Comparison of ENCODE assay signal across 8 mouse cellular contexts in the genomic region with DNA sequence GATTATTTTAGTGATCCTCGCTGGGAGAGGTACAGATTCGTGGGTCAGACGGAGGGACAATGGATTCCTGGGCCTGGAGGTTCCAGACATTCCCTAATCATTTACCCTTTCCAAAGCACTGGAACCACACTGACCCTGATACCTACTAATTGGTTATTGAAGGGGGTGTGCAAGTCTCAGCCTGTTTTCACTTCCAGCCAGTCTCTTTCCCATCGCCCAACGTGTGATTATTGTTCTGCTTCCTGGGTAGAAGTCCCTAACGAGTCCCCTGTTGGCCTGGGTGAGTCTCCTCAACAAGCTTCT. TPM values are rescaled to one million over a fixed set of nuclear protein-coding genes. Genes with fewer than 3 reads are reported as not detected.
DNase-seq lines count a peak whose midpoint lies in the region; ATAC-seq and TF ChIP-seq lines count a peak whose summit lies in the region.

No protein-coding gene starts in this region.

- peak overlapping the region; percentile 61 for H3K4me3 ChIP-seq in lung, embryonic 14.5 days (ENCODE audit: low read depth, low read length)
- peak overlapping the region; percentile 62 for H3K4me3 ChIP-seq in limb, embryonic 13.5 days
- H3K4me3 ChIP-seq in neural tube, embryonic 15.5 days (replicated peaks): peak overlapping the region; percentile 50

- no peak for TF ChIP-seq CTCF in lung, embryonic 14.5 days (IDR thresholded peaks at IDR 0.05; ENCODE audit: low read depth)

- H3K36me3 ChIP-seq in lung, embryonic 14.5 days (ENCODE audit: insufficient read depth): peaks cover 31% of the 10 kb centered on the region
- H3K36me3 ChIP-seq in limb, embryonic 13.5 days: peaks cover 25% of the 10 kb centered on the region
- no peaks in the 10 kb centered on the region for H3K36me3 ChIP-seq in neural tube, embryonic 15.5 days

- DNase-seq in lung, embryonic 14.5 days: no peak
- DNase-seq in lung, postnatal 25 days (ENCODE audit: low spot score): no peak
- no peak for DNase-seq in cerebellum, postnatal 36 days
- no peak for DNase-seq in ovary, adult 18-20 months (ENCODE audit: low spot score)
- no peak for DNase-seq in gastrocnemius, postnatal 36 days

- intact Hi-C loops in gastrocnemius, postnatal 36 days (cut with DNase I): no loop called here

- H3K27ac ChIP-seq in lung, embryonic 14.5 days (ENCODE audit: low read depth): no peak overlapping the region
- no peak overlapping the region for H3K27ac ChIP-seq in limb, embryonic 13.5 days
- no peak overlapping the region for H3K27ac ChIP-seq in neural tube, embryonic 15.5 days (replicated peaks)

- 0% methylated on average over 6 of the region's 6 CpGs for WGBS in lung, embryonic 14.5 days
- WGBS in limb, embryonic 13.5 days: 0% methylated on average over 6 of the region's 6 CpGs
- WGBS in neural tube, embryonic 15.5 days: 0% methylated on average over 6 of the region's 6 CpGs

- peak overlapping the region; percentile 63 for H3K9ac ChIP-seq in lung, embryonic 14.5 days
- peak overlapping the region; percentile 72 for H3K9ac ChIP-seq in limb, embryonic 13.5 days
- peak overlapping the region; percentile 43 for H3K9ac ChIP-seq in neural tube, embryonic 15.5 days (replicated peaks)

- H3K4me1 ChIP-seq in lung, embryonic 14.5 days (ENCODE audit: insufficient read depth): peaks cover 9% of the 10 kb centered on the region
- H3K4me1 ChIP-seq in limb, embryonic 13.5 days: peaks cover 32% of the 10 kb centered on the region
- peaks cover 27% of the 10 kb centered on the region for H3K4me1 ChIP-seq in neural tube, embryonic 15.5 days

- peak overlapping the region; percentile 91 for H3K4me2 ChIP-seq in lung, embryonic 14.5 days
- peak overlapping the region; percentile 97 for H3K4me2 ChIP-seq in limb, embryonic 13.5 days (replicated peaks)
- H3K4me2 ChIP-seq in neural tube, embryonic 15.5 days: peak overlapping the region; percentile 99

- no peak for ATAC-seq in lung, embryonic 14.5 days (ENCODE audit: insufficient read depth)
- ATAC-seq in erythroid progenitor cell, adult 5-6 weeks (replicated peaks; ENCODE audit: low FRiP score, poor library complexity, severe bottlenecking): peak; percentile 15; the same call in 1 of the 2 replicates
- 0 out of 2 replicates have a peak, but pooled peaks have one; percentile 6 for ATAC-seq in limb, embryonic 13.5 days (ENCODE audit: low FRiP score, low read depth)
- ATAC-seq in neural tube, embryonic 15.5 days (ENCODE audit: low FRiP score): no peak

- H3K27me3 ChIP-seq in lung, embryonic 14.5 days (ENCODE audit: insufficient read depth, low read length): no peaks in the 10 kb centered on the region
- H3K27me3 ChIP-seq in limb, embryonic 13.5 days: no peaks in the 10 kb centered on the region
- peaks cover 10% of the 10 kb centered on the region for H3K27me3 ChIP-seq in neural tube, embryonic 15.5 days (replicated peaks)

- no peaks in the 10 kb centered on the region for H3K9me3 ChIP-seq in lung, embryonic 14.5 days (ENCODE audit: low read depth, low read length)
- H3K9me3 ChIP-seq in limb, embryonic 13.5 days: no peaks in the 10 kb centered on the region
- no peaks in the 10 kb centered on the region for H3K9me3 ChIP-seq in neural tube, embryonic 15.5 days (replicated peaks)

RNA-seq across cellular contexts. Expression of a gene that starts 0.3 kb away (rescaled TPM):
- 16.1 and 18.4 TPM in 2 replicates for polyA plus RNA-seq in lung, embryonic 14.5 days (2014; fragmentation: Nextera tagmentation; extraction: Ambion mirVana)
- total RNA-seq in erythroid progenitor cell, adult 5-6 weeks (2015; ENCODE audit: low replicate concordance): 75.0 and 77.1 TPM in 2 replicates
- total RNA-seq in erythroid progenitor cell, adult 5-6 weeks (2017; ENCODE audit: low replicate concordance): 68.7 and 94.9 TPM in 2 replicates
- 15.1 and 16.0 TPM in 2 replicates for polyA plus RNA-seq in limb, embryonic 13.5 days (2015; fragmentation: Nextera tagmentation; extraction: Ambion mirVana)
- 2.7 and 4.7 TPM in 2 replicates for polyA plus RNA-seq in neural tube, embryonic 15.5 days (2015; fragmentation: Nextera tagmentation; extraction: Ambion mirVana)
- under 1 TPM in 1 of 2 experiments, not detected in 1; 0.92 TPM for total RNA-seq in gastrocnemius, postnatal 36 days (2021)

RNA-seq across cellular contexts. Expression of a gene that starts 7.4 kb away (rescaled TPM):
- 20.9 and 21.8 TPM in 2 replicates for polyA plus RNA-seq in lung, embryonic 14.5 days (2014; fragmentation: Nextera tagmentation; extraction: Ambion mirVana)
- 32.3 and 42.2 TPM in 2 replicates for total RNA-seq in erythroid progenitor cell, adult 5-6 weeks (2015; ENCODE audit: low replicate concordance)
- 48.6 and 54.6 TPM in 2 replicates for total RNA-seq in erythroid progenitor cell, adult 5-6 weeks (2017; ENCODE audit: low replicate concordance)
- 13.9 and 16.2 TPM in 2 replicates for polyA plus RNA-seq in limb, embryonic 13.5 days (2015; fragmentation: Nextera tagmentation; extraction: Ambion mirVana)
- 5.0 and 7.7 TPM in 2 replicates for polyA plus RNA-seq in neural tube, embryonic 15.5 days (2015; fragmentation: Nextera tagmentation; extraction: Ambion mirVana)
- total RNA-seq in gastrocnemius, postnatal 36 days (2021): 1 to 10 TPM; 5.2 to 5.9 TPM

RNA-seq across cellular contexts. Expression of a gene that starts 42.2 kb away (rescaled TPM):
- polyA plus RNA-seq in lung, embryonic 14.5 days (2014; fragmentation: Nextera tagmentation; extraction: Ambion mirVana): 20.3 and 25.3 TPM in 2 replicates
- total RNA-seq in erythroid progenitor cell, adult 5-6 weeks (2015; ENCODE audit: low replicate concordance): 9.6 TPM in 1 of 2 replicates, not detected in the other
- total RNA-seq in erythroid progenitor cell, adult 5-6 weeks (2017; ENCODE audit: low replicate concordance): not detected in 2 replicates
- polyA plus RNA-seq in limb, embryonic 13.5 days (2015; fragmentation: Nextera tagmentation; extraction: Ambion mirVana): 15.3 and 16.1 TPM in 2 replicates
- polyA plus RNA-seq in neural tube, embryonic 15.5 days (2015; fragmentation: Nextera tagmentation; extraction: Ambion mirVana): 3.1 and 4.9 TPM in 2 replicates
- 1 to 10 TPM; 1.7 to 1.9 TPM for total RNA-seq in gastrocnemius, postnatal 36 days (2021)

Comparison
In these comparisons a context has a peak if more than half of its experiments do, and no peak if none do; other contexts are left out.
1. ATAC-seq: peak in erythroid progenitor cell, adult 5-6 weeks (single experiment) and limb, embryonic 13.5 days (single experiment); none in lung, embryonic 14.5 days (single experiment) and neural tube, embryonic 15.5 days (single experiment).
2. Peak in every context shown above with its lines, with median percentiles within 50 percentile points of each other: H3K4me2 ChIP-seq, H3K4me3 ChIP-seq and H3K9ac ChIP-seq.